Mouse (Mus musculus) forebrain, postnatal 0 days (tissue): ENCODE measurements at regions not wholly inside any gene's neighbourhood (a gene's known extent, or its start where the extent isn't known, plus 50 kb on each side); places are given as distances from the start of the nearest gene placed in this dataset.

ENCODE experiments used
- ATAC-seq: fragments of 200-750 bp; cut with Nextera tagmentation; 2 replicates; pipeline ENCODE4 v1.8.0; 2017; ENCODE audit warnings: mild to moderate bottlenecking, moderate library complexity
- DNase-seq: peaks from one replicate; pipeline ENCODE4 v3.0.0-alpha.2; 2015
- H3K27ac ChIP-seq: fragments of 300-500 bp; sonication (generic); 2 replicates; pipeline ENCODE4 v1.5.1; 2014; ENCODE audit warnings: low read depth, mild to moderate bottlenecking, antibody characterized with exemption, low read length, moderate library complexity, mixed read lengths
- H3K27me3 ChIP-seq: fragments of 300-500 bp; sonication (generic); 2 replicates; pipeline ENCODE4 v1.6.1; 2014; ENCODE audit warnings: mild to moderate bottlenecking, low read length, mixed read lengths; ENCODE audit not compliant: insufficient read depth
- H3K36me3 ChIP-seq: fragments of 300-500 bp; sonication (generic); 2 replicates; pipeline ENCODE4 v1.6.1; 2014; ENCODE audit warnings: mild to moderate bottlenecking, moderate library complexity; ENCODE audit not compliant: insufficient read depth
- H3K4me1 ChIP-seq: fragments of 300-500 bp; sonication (generic); 2 replicates; pipeline ENCODE4 v1.6.1; 2014; ENCODE audit warnings: antibody characterized with exemption; ENCODE audit not compliant: insufficient read depth
- H3K4me2 ChIP-seq: fragments of 300-500 bp; sonication (generic); 2 replicates; pipeline ENCODE4 v1.6.1; 2014; ENCODE audit warnings: low read depth, mild to moderate bottlenecking, moderate library complexity
- H3K4me3 ChIP-seq: fragments of 300-500 bp; sonication (generic); 2 replicates; pipeline ENCODE4 v1.5.1; 2014; ENCODE audit warnings: low read depth, low read length, mixed read lengths
- H3K9ac ChIP-seq: fragments of 300-500 bp; sonication (generic); 2 replicates; pipeline ENCODE4 v1.6.1; 2014; ENCODE audit warnings: mild to moderate bottlenecking
- H3K9me3 ChIP-seq: fragments of 300-500 bp; sonication (generic); 2 replicates; pipeline ENCODE4 v1.6.1; 2016; ENCODE audit warnings: low read length
- CTCF ChIP-seq: sonication (generic); IDR thresholded peaks from 2 replicates; pipeline ENCODE4 v1.5.1; 2016; ENCODE audit warnings: antibody characterized with exemption, control low read depth, low read depth
- WGBS: fragments of 180-500 bp; shearing (Covaris S2); extraction: QIAGEN DNeasy Blood & Tissue Kit; methylation state at CpG from one replicate; pipeline ENCODE4 v1.1.7; 2014; 5-methylcytosine and 5-hydroxymethylcytosine counted together

GRCm38 (mm10) chr5:39336484-39336985 lies 418.7 kb downstream of the Hs3st1 start:
- Histone ChIP-seq H3K27me3 (no peaks in the 10 kb centered on the region), H3K9ac (no peak overlapping the region), H3K4me3 (no peak overlapping the region), H3K4me1 (no peaks in the 10 kb centered on the region), H3K27ac (no peak overlapping the region), H3K9me3 (no peaks in the 10 kb centered on the region), H3K4me2 (no peak overlapping the region), H3K36me3 (no peaks in the 10 kb centered on the region)
- no peak for DNase-seq
- no peak for TF ChIP-seq CTCF
- no peak for ATAC-seq
- 94% methylated on average over 2 of the region's 2 CpGs for WGBS

GRCm38 (mm10) chr5:39335321-39335720 lies 420.0 kb downstream of the Hs3st1 start:
- H3K4me3 ChIP-seq = no peak overlapping the region
- WGBS = 77% methylated on average over 2 of the region's 2 CpGs
- no peaks in the 10 kb centered on the region for H3K27me3 ChIP-seq
- no peak overlapping the region for H3K4me2 ChIP-seq
- no peaks in the 10 kb centered on the region for H3K4me1 ChIP-seq
- no peak for ATAC-seq
- H3K9me3 ChIP-seq = no peaks in the 10 kb centered on the region
- no peaks in the 10 kb centered on the region for H3K36me3 ChIP-seq
- no peak overlapping the region for H3K27ac ChIP-seq
- DNase-seq = no peak
- TF ChIP-seq CTCF = no peak
- no peak overlapping the region for H3K9ac ChIP-seq

- no peak overlapping the region for H3K27ac ChIP-seq
- no peaks in the 10 kb centered on the region for H3K36me3 ChIP-seq
- H3K9me3 ChIP-seq = no peaks in the 10 kb centered on the region
- WGBS = 85% methylated on average over 1 of the region's 1 CpGs
- no peak overlapping the region for H3K4me2 ChIP-seq
- no peak for TF ChIP-seq CTCF
- no peak overlapping the region for H3K4me3 ChIP-seq
- no peaks in the 10 kb centered on the region for H3K27me3 ChIP-seq
- ATAC-seq (no peak), DNase-seq (no peak)
- H3K9ac ChIP-seq = no peak overlapping the region
- H3K4me1 ChIP-seq = no peaks in the 10 kb centered on the region
Measured at GRCm38 (mm10) chr5:39334241-39334640, 421.0 kb downstream of the Hs3st1 start.

DNA sequence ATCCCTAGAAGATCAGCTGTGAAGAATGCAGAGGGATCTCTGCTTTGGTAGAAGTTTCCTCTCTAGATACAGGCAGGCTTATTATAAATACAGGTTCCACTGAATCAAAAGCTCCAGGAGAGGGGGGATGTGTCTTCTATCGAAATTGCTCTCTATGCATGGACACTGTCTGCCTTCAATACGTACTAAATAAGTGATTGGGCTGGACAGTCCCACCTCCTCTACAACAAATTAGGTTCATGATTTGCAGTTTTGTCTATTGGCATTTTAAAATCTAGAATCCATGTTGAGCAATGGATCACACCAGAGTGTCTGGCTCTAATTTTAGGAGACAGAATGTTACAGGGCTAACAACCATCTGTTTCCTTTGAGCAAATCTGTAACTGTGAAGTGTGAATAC lies 429.9 kb downstream of the Hs3st1 start:
- TF ChIP-seq CTCF = no peak
- no peaks in the 10 kb centered on the region for H3K9me3 ChIP-seq
- no peaks in the 10 kb centered on the region for H3K27me3 ChIP-seq
- ATAC-seq = peak; percentile 82
- no peaks in the 10 kb centered on the region for H3K36me3 ChIP-seq
- 62% methylated on average over 2 of the region's 2 CpGs for WGBS
- H3K4me3 ChIP-seq = no peak overlapping the region
- H3K4me2 ChIP-seq = no peak overlapping the region
- no peak overlapping the region for H3K27ac ChIP-seq
- DNase-seq = peak; percentile 64
- no peaks in the 10 kb centered on the region for H3K4me1 ChIP-seq
- H3K9ac ChIP-seq = no peak overlapping the region

DNA sequence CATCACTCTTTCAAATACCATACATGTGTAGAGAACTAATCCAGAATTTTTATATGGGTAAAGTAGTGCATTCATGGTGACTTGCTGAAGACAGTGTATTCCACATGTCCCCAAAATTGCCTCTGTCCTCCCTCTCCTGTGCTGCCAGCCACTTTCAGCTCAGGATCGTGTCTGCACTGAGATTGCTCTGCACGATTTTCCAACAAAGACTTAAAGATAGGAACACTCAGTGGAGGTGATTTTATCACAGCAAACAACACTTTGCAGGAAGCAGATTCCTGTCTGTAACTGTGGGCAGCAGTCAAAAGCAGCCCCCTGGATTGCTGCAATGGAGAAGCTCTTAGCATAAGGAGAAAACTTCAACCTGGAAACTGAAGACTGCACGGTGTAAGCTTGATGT lies 438.8 kb downstream of the Hs3st1 start:
- ATAC-seq (no peak), DNase-seq (no peak)
- TF ChIP-seq CTCF = no peak
- H3K4me3 ChIP-seq = no peak overlapping the region
- no peak overlapping the region for H3K9ac ChIP-seq
- no peaks in the 10 kb centered on the region for H3K4me1 ChIP-seq
- no peaks in the 10 kb centered on the region for H3K9me3 ChIP-seq
- H3K36me3 ChIP-seq = no peaks in the 10 kb centered on the region
- H3K4me2 ChIP-seq = no peak overlapping the region
- no peaks in the 10 kb centered on the region for H3K27me3 ChIP-seq
- 78% methylated on average over 3 of the region's 3 CpGs for WGBS
- no peak overlapping the region for H3K27ac ChIP-seq

DNA sequence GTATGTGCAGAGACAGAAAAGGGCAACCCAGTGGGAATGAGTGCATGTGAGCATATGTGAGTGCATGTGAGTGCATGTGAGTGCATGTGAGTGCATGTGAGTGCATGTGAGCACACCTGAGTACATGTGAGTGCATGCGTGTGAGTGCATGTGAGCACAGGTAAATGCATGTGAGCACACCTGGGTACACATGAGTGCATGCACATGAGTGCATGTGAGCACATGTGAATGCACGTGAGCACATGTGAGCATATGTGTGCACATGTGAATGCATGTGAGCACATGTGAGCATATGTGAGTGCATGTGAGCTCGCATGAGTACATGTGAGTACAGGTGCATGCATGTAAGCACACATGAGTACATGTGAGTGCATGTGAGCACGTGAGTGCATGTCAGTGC lies 434.6 kb upstream of the Clnk start:
- Histone ChIP-seq H3K9ac (no peak overlapping the region), H3K4me3 (no peak overlapping the region), H3K9me3 (no peaks in the 10 kb centered on the region), H3K27ac (no peak overlapping the region), H3K27me3 (no peaks in the 10 kb centered on the region), H3K4me1 (no peaks in the 10 kb centered on the region), H3K4me2 (no peak overlapping the region), H3K36me3 (no peaks in the 10 kb centered on the region)
- no peak for DNase-seq
- TF ChIP-seq CTCF = no peak
- ATAC-seq = no peak
- 95% methylated on average over 4 of the region's 4 CpGs for WGBS

DNA sequence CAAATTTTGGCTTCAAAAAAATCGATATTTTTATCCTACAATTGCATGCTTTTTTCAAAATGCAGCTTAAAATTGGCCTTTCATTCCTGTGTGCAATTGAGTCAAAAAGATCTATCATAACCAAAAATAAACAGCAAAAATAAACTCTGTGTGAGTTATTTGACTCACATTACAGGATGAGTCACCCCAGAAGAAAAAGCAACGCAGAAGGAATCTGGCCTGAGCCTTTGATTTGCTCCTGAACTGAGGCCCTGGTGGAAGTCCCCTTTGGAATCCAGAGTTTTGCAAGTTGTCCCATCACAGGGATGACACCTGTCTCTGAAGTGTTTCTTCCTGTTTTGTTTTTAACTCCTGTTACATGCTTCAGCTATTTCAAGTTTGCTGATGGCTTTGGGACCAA lies 429.2 kb upstream of the Clnk start:
- ATAC-seq = no peak
- 88% methylated on average over 2 of the region's 2 CpGs for WGBS
- no peaks in the 10 kb centered on the region for H3K36me3 ChIP-seq
- H3K4me2 ChIP-seq = no peak overlapping the region
- TF ChIP-seq CTCF = no peak
- no peak overlapping the region for H3K9ac ChIP-seq
- no peak overlapping the region for H3K27ac ChIP-seq
- no peak for DNase-seq
- no peaks in the 10 kb centered on the region for H3K9me3 ChIP-seq
- H3K4me1 ChIP-seq = no peaks in the 10 kb centered on the region
- no peaks in the 10 kb centered on the region for H3K27me3 ChIP-seq
- H3K4me3 ChIP-seq = no peak overlapping the region

- Histone ChIP-seq H3K4me3 (no peak overlapping the region), H3K36me3 (no peaks in the 10 kb centered on the region), H3K4me2 (no peak overlapping the region), H3K9me3 (no peaks in the 10 kb centered on the region), H3K4me1 (no peaks in the 10 kb centered on the region), H3K27ac (no peak overlapping the region), H3K27me3 (no peaks in the 10 kb centered on the region), H3K9ac (no peak overlapping the region)
- TF ChIP-seq CTCF = no peak
- ATAC-seq = no peak
- WGBS = 11% methylated on average over 2 of the region's 2 CpGs
- DNase-seq = no peak
Measured at GRCm38 (mm10) chr5:39292849-39293248, 416.2 kb upstream of the Clnk start.
